Mouse (Mus musculus) stomach, postnatal 0 days (tissue): ENCODE results near the gene Asb2.

Experiments used
- CTCF ChIP-seq: IDR thresholded peaks from 2 replicates; pipeline ENCODE4 v1.5.1; 2016; ENCODE audit warnings: antibody characterized with exemption, low read depth, mild to moderate bottlenecking, moderate library complexity
- EP300 ChIP-seq: optimal IDR thresholded peaks from 2 replicates; pipeline ENCODE3; 2016; ENCODE audit warnings: antibody characterized with exemption

DNA sequence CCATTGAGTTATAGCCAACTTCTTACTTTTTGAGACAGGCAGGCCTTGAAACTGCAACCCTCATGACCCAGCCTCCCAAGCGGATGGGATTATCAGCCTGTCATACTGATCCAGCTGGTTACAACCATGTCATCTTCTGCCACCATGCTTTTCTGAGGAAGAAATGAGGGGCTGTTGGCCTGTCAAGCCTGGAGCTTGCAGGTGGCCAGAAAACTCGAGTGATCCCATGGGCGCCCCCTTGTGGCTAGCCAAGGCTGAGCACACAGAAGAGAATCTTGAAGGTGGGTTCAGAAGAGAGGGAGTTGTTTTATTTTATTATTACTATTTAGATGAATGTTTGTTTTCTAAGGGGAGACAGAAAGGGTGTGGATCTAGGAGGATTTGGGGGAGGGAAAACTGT lies 49.1 kb downstream of the Asb2 start:
- TF ChIP-seq CTCF, result peak; percentile 74
- no peak for TF ChIP-seq EP300
